Mouse (Mus musculus) neural tube, embryonic 11.5 days (tissue): ENCODE measurements around the gene Baiap2l1. TPM values are rescaled to one million over a fixed set of nuclear protein-coding genes. Genes with fewer than 3 reads are reported as not detected.

ENCODE experiments used
- ATAC-seq: fragments of 200-750 bp; cut with Nextera tagmentation; 2 replicates; pipeline ENCODE4 v1.8.0; 2017; ENCODE audit warnings: moderate number of reproducible peaks, mild to moderate bottlenecking, moderate TSS enrichment, moderate library complexity; ENCODE audit not compliant: insufficient read depth, low FRiP score, low TSS enrichment
- DNase-seq: peaks from one replicate; pipeline ENCODE4 v3.0.0-alpha.2; 2015; ENCODE audit warnings: low spot score
- H3K27ac ChIP-seq: fragments of 300-500 bp; sonication (generic); 2 replicates; pipeline ENCODE4 v1.5.1; 2014; ENCODE audit warnings: low read depth, mild to moderate bottlenecking, low read length
- H3K27me3 ChIP-seq: fragments of 300-500 bp; sonication (generic); 2 replicates; pipeline ENCODE4 v1.6.1; 2014; ENCODE audit warnings: mild to moderate bottlenecking, low read length, mixed read lengths; ENCODE audit not compliant: control insufficient read depth, insufficient read depth
- H3K36me3 ChIP-seq: fragments of 300-500 bp; sonication (generic); 2 replicates; pipeline ENCODE4 v1.6.1; 2014; ENCODE audit warnings: mild to moderate bottlenecking, low read length, moderate library complexity, mixed read lengths; ENCODE audit not compliant: control insufficient read depth, insufficient read depth
- H3K4me1 ChIP-seq: fragments of 300-500 bp; sonication (generic); 2 replicates; pipeline ENCODE4 v1.6.1; 2014; ENCODE audit warnings: low read length, mixed read lengths; ENCODE audit not compliant: control insufficient read depth, insufficient read depth
- H3K4me2 ChIP-seq: fragments of 300-500 bp; sonication (generic); 2 replicates; pipeline ENCODE4 v1.6.1; 2014; ENCODE audit warnings: low read depth, mild to moderate bottlenecking, moderate library complexity
- H3K4me3 ChIP-seq: fragments of 300-500 bp; sonication (generic); 2 replicates; pipeline ENCODE4 v1.5.1; 2014; ENCODE audit warnings: low read depth, low read length
- H3K9ac ChIP-seq: fragments of 300-500 bp; sonication (generic); 2 replicates; pipeline ENCODE4 v1.6.1; 2014; ENCODE audit warnings: mild to moderate bottlenecking, low read length
- H3K9me3 ChIP-seq: fragments of 300-500 bp; sonication (generic); 2 replicates; pipeline ENCODE4 v1.6.1; 2016; ENCODE audit warnings: low read length; ENCODE audit not compliant: control insufficient read depth
- WGBS: fragments of 180-500 bp; shearing (Covaris S2); extraction: QIAGEN DNeasy Blood & Tissue Kit; methylation state at CpG from one replicate; pipeline ENCODE4 v1.1.7; 2014; 5-methylcytosine and 5-hydroxymethylcytosine counted together
- polyA plus RNA-seq: library from polyadenylated mRNA; unstranded; fragments of >200 nt; fragmentation: Nextera tagmentation; extraction: Ambion mirVana; gene quantifications from 2 replicates; pipeline ENCODE4 v1.2.1, GENCODE M21; 2014

Baiap2l1 gene
- polyA plus RNA-seq, 1 experiment from 2014 or later: 2.9 TPM

DNA sequence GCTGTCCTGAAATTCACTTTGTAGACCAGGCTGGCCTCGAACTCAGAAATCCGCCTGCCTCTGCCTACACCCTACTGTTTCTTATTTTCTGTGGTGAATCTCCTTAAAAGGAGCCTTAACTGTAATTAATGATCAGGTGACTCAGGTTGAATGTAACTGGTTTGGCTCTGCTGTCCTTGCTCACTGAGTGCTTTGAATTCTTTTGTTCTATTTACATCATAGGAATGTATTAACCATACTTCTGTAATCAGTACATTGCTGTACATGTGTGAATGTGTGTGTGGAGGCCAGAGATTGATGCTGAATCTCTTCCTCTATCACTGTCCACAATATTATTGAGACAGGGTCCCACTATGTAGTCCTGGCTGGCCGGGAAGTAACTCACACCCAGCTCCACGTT, 49.0 kb downstream of the Baiap2l1 start:
- Histone ChIP-seq H3K4me2 (no peak overlapping the region), H3K27me3 (no peaks in the 10 kb centered on the region), H3K9me3 (no peaks in the 10 kb centered on the region), H3K9ac (no peak overlapping the region), H3K36me3 (no peaks in the 10 kb centered on the region), H3K4me1 (no peaks in the 10 kb centered on the region), H3K27ac (no peak overlapping the region), H3K4me3 (no peak overlapping the region)
- ATAC-seq (no peak), DNase-seq (no peak)
- 80% methylated on average over 4 of the region's 4 CpGs for WGBS

DNA sequence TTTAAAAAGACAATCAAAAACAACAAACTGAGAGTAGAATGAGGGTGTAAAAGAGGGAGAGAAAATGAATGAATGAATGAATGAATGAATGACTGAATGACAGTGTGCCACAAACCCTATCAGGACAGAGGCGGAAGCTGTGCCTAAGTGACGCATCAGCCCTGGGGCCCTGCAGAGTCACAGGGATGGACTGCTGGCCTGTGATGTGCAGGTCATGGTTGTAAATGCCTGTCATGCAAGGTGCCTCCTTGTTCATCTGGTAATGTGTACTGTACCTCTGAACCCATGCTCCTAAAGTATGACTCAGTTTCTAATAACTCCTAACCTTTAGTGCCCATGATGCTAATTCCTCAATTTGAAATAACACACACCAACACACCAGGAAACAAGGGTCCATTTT, 54.8 kb downstream of the Baiap2l1 start:
- WGBS: 94% methylated on average over 2 of the region's 2 CpGs
- H3K27me3 ChIP-seq: no peaks in the 10 kb centered on the region
- no peak overlapping the region for H3K27ac ChIP-seq
- no peaks in the 10 kb centered on the region for H3K9me3 ChIP-seq
- no peaks in the 10 kb centered on the region for H3K36me3 ChIP-seq
- H3K9ac ChIP-seq: no peak overlapping the region
- no peak overlapping the region for H3K4me2 ChIP-seq
- DNase-seq (no peak), ATAC-seq (no peak)
- H3K4me3 ChIP-seq: no peak overlapping the region
- H3K4me1 ChIP-seq: no peaks in the 10 kb centered on the region

DNA sequence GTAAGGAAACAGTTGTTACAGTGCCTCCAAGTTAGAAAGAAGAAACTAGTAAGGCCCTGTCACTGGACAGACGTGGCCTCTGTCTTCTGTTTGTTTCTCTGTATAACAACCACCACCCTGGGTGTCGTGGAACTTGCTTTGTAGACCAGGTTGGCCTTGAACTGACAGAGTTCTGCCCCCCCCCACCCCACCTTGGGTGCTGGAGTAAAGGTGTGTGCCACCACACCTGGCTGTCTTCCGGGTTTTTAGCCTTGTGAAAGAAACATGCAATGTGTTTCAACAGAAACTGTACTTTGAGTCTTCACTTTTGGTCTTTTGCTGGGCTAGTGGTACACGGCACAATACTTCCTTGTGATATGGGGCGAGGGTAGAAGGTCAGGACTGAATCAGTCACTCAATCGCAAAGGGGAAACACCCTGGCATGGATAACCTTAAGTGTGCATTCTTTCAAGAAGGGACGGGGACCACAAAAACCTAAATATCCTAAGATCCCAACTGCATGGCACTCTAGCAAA, 61.8 kb downstream of the Baiap2l1 start:
- no peak overlapping the region for H3K9ac ChIP-seq
- WGBS: 82% methylated on average over 7 of the region's 7 CpGs
- H3K27ac ChIP-seq: no peak overlapping the region
- no peak overlapping the region for H3K4me3 ChIP-seq
- H3K9me3 ChIP-seq: no peaks in the 10 kb centered on the region
- H3K36me3 ChIP-seq: no peaks in the 10 kb centered on the region
- no peak for ATAC-seq
- H3K4me1 ChIP-seq: no peaks in the 10 kb centered on the region
- no peak for DNase-seq
- H3K4me2 ChIP-seq: no peak overlapping the region
- H3K27me3 ChIP-seq: no peaks in the 10 kb centered on the region

DNA sequence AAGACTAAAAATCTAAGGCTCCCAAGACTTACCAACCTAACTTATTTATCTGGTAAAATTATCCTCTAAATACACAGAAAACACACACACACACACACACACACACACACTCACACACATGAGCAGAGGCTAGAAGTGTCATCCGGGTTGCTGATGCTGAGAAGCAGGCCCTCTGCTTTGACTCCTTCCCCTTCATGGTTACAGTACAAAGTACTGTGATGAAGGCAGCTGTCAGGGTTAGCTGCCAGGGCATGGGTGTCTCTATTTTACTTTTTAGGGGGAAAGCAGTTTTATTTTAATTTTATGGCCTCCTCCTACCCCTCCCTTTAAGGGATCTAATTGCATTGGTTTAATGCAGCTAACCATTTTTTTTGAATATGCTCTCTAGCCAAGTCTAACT, 62.6 kb downstream of the Baiap2l1 start:
- no peak overlapping the region for H3K27ac ChIP-seq
- no peak for DNase-seq
- no peaks in the 10 kb centered on the region for H3K36me3 ChIP-seq
- no peak overlapping the region for H3K9ac ChIP-seq
- H3K4me1 ChIP-seq: no peaks in the 10 kb centered on the region
- H3K4me2 ChIP-seq: no peak overlapping the region
- ATAC-seq: no peak
- H3K27me3 ChIP-seq: no peaks in the 10 kb centered on the region
- no peak overlapping the region for H3K4me3 ChIP-seq
- H3K9me3 ChIP-seq: no peaks in the 10 kb centered on the region
- 85% methylated on average over 1 of the region's 1 CpGs for WGBS

DNA sequence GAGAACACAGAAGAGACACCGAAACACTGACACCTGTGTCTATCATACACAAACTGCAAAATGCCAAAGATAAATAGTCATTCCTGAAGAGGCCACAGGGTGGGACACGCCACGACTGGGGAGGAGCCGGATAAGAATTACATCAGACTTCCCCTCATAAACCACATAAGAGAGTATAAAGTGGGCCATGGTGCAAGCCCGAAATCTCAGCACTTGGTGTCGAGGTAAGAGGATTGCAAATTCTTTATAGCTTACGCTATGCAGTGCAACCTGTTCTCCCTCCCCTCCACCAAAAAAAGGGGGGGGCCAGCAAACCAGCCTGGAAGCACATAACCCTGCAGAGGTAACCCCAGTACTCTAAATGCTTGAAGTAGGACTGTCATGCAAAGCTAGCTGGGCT, 63.0 kb downstream of the Baiap2l1 start:
- Histone ChIP-seq H3K27ac (no peak overlapping the region), H3K4me3 (no peak overlapping the region), H3K4me2 (no peak overlapping the region), H3K9me3 (no peaks in the 10 kb centered on the region), H3K4me1 (no peaks in the 10 kb centered on the region), H3K9ac (no peak overlapping the region), H3K36me3 (no peaks in the 10 kb centered on the region), H3K27me3 (no peaks in the 10 kb centered on the region)
- DNase-seq (no peak), ATAC-seq (no peak)
- 81% methylated on average over 7 of the region's 7 CpGs for WGBS

DNA sequence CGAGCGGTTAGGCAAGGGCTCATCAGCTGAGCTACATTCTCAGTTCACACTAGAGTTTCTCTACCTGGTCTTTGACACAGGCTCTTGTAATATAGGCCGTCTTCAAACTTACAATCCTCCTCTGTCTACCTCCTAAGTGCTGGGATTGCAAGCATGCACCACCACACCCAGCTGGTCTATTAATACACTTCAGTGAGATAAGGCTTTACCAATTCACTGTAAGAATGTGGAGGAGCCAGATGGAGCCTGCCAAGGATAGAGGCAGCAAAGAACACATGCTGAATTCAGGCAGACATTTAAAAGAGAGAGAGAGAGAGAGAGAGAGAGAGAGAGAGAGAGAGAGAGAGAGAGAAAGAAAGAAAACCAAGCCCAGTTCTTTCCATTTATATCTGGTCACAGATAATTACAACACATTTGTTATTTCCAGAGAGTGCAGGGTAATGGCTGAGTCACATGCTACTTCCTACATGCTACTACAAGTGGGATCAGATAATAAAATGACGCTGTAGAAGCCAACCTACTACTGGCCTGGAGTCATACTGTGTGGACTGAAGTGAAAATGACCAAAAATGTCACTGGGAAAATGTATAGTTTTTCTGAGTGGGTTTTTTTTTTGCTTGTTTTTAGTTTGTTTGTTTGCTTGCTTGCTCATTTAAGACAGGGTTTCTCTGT, 68.0 kb downstream of the Baiap2l1 start:
- Histone ChIP-seq H3K36me3 (no peaks in the 10 kb centered on the region), H3K9ac (no peak overlapping the region), H3K27me3 (no peaks in the 10 kb centered on the region), H3K4me1 (no peaks in the 10 kb centered on the region), H3K27ac (no peak overlapping the region), H3K4me2 (no peak overlapping the region), H3K4me3 (no peak overlapping the region), H3K9me3 (no peaks in the 10 kb centered on the region)
- whole genome bisulfite sequencing: 97% methylated on average over 4 of the region's 4 CpGs
- no peak for ATAC-seq
- no peak for DNase-seq

DNA sequence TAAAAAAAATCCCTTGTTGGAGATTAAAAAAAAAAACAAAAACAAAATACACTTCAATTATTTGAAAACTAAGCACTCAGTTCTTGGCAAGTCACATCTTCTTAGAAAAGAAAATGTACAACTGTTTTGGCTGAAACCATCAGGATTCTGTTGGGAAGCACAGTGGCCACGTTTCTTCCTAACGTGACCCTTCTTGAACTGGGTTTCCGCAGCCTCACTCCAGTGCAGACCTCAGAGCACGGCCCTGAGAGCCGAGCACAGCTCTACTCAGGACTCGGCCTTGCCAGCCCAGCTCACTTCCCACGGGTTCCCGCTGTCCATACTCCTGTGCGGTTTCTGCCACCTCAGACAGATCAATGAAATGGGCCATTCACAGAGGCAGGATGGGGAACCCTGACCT, 69.5 kb downstream of the Baiap2l1 start:
- Histone ChIP-seq H3K4me3 (no peak overlapping the region), H3K27me3 (no peaks in the 10 kb centered on the region), H3K9me3 (no peaks in the 10 kb centered on the region), H3K9ac (no peak overlapping the region), H3K27ac (no peak overlapping the region), H3K4me1 (no peaks in the 10 kb centered on the region), H3K4me2 (no peak overlapping the region), H3K36me3 (no peaks in the 10 kb centered on the region)
- ATAC-seq (no peak), DNase-seq (no peak)
- WGBS: 92% methylated on average over 9 of the region's 9 CpGs

DNA sequence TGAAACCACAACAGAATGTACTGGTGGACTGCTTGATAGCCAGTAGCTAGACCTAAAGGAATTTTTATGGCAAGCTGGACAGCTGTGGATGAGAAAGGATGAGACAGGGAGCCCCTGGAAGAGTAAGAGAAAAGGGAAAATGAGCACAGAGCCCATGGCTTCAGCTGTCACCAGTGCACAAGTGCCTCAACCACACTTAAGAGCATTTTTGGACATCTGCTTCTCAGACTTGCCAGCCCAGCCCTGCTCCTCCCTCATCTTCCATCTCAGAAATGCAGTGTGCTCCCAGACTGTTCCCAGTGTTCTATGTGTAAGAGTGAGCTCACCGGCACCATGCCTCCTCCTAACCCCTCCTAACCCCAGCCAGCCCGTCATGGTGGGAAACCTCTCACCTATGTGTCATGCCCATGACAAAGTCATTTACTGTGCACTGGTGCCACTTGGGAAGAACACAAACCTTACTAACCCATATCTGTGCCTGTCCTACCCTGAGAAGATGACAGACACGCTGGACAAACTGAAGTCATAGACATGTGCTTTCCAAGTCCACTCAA, 70.6 kb downstream of the Baiap2l1 start:
- ATAC-seq (no peak), DNase-seq (no peak)
- Histone ChIP-seq H3K4me3 (no peak overlapping the region), H3K4me1 (no peaks in the 10 kb centered on the region), H3K9me3 (no peaks in the 10 kb centered on the region), H3K4me2 (no peak overlapping the region), H3K36me3 (no peaks in the 10 kb centered on the region), H3K27ac (no peak overlapping the region), H3K27me3 (no peaks in the 10 kb centered on the region), H3K9ac (no peak overlapping the region)
- WGBS: 75% methylated on average over 3 of the region's 3 CpGs

DNA sequence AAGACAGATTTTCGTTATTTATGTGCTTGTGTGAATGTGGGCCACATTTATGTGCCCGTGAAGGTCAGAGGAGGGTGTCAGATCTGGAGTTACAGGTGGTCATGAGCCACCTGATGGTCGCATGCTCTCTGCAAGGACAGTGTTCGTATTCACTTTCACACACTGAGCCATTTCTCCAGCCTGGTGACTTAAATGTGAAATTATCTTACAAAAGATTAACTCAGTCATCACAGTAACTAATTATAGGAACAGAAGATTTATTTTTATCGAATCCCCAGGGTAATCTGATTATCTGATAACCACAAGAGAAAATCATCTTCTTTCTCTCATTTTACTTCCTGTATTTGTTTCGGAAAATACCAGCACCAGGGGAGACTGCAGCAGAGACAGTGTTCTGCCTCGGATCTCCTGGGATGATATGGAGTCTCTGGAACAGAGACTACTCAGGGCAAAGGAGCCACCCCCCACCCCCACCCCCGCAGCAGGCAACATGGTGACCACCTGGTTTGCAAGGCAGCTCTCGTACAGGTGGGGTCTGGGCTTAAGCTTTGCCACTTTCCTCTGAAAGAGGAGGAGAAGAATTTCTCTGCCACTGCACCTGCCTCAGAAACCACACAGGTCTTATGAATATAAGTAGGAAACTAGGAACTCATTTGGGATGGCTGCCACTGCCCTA, 71.2 kb downstream of the Baiap2l1 start:
- no peak overlapping the region for H3K4me2 ChIP-seq
- 81% methylated on average over 9 of the region's 9 CpGs for WGBS
- H3K9me3 ChIP-seq: no peaks in the 10 kb centered on the region
- no peaks in the 10 kb centered on the region for H3K4me1 ChIP-seq
- H3K27ac ChIP-seq: no peak overlapping the region
- H3K27me3 ChIP-seq: no peaks in the 10 kb centered on the region
- H3K36me3 ChIP-seq: no peaks in the 10 kb centered on the region
- no peak overlapping the region for H3K9ac ChIP-seq
- H3K4me3 ChIP-seq: no peak overlapping the region
- no peak for ATAC-seq
- no peak for DNase-seq
